Mouse (Mus musculus) layer of hippocampus, postnatal 14 days (tissue): Measurements from ENCODE around the gene Kiz. TPM values are rescaled to one million over a fixed set of nuclear protein-coding genes. Genes with fewer than 3 reads are reported as not detected.

Experiments used
- DNase-seq, 2 experiments: peaks; one replicate each; pipeline ENCODE4 v3.0.0; 2021 to 2022; ENCODE audit warnings: low spot score in 2 of 2, mixed read lengths in 1 of 2
- total RNA-seq, 2 experiments: library from RNA; stranded (reverse); gene quantifications; 2 replicates each; pipeline ENCODE4 v1.2.3; 2021

Kiz gene
- total RNA-seq, 2 experiments from 2014 or later = 15.7 to 16.6 TPM

DNA sequence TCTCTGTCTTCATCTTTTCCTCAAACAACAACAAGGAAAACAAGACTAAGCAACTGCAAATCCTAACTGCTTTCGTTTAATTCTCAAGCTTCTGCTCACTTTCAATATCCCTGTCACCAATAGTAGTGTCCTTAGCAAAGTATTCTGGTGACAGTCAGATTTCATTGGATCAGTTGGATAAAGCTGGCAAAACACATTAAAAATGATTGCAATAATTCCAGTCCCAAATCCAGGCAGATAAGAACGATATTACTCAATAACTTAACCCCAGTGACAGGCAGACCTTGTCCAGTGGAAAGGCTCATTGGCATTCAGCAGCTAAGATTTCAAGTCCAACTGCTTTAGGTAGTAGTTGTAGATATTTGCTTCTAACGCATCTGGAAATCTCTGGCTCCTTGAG is 119.4 kb downstream of the Kiz start:
- no peak for DNase-seq

DNA sequence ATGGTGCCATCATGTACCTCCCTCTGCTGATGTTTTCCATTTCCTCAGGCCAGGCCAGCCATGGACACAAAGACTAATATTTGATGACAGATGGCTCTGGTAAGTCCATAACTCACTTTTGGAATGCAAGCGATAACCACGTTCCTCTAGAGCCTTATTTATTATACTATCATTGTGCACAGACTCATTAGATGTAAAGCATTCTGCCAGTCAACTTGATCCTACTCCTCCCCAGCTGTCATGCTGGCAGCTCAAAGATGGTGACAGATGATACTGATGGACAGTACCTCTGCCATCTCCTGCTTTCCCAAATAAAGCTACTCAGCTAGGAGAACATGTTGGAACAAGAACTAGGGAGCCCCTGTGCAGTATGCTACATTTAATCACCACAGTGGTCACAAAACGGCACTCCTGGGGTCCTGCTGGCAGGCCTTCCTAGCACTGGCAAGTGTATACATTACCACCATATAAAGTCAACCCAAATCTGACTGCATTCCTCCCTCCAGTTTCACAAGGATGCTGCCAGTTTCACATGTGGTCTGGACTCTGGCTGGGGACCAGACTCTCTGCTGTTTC is 119.9 kb downstream of the Kiz start:
- peak; percentile 22 to 42 for DNase-seq

DNA sequence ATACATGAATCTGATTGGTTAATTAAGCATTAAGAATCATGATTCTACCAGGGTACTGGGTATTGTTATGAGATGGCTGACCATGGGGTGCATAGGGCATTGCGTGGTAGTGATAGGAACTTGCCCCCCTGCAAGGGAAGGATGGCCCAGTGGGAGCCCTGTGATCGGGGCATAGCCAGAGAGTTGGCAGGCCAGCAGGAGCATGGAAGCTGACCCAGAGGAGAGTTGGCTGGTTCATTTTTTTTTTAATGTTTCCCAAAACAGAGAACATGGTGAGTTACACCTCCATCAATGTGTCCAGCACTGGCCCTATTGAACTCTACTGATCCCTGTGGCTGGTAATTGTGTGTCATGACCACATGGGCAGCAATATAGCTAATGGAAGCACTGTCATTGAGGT is 127.1 kb downstream of the Kiz start:
- DNase-seq = no peak

DNA sequence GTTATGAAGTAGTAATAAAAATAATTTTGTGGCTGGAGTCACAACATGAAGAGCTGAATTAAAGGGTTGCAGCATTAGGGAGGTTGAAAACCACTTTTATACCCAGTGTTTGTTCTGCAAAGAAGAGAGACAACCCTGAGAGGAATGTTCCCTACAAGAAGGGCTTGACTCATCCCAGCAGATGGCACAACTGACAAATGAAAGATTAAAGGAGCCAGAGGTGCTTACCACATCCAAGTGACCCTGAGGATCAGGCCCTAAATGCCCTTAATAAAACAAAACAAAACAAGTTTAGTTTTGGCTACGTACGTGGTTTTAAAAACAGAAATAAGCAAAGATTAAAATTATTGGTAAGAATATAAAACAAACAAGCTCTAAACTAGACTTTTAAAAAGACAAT is 129.2 kb downstream of the Kiz start:
- no peak for DNase-seq

DNA sequence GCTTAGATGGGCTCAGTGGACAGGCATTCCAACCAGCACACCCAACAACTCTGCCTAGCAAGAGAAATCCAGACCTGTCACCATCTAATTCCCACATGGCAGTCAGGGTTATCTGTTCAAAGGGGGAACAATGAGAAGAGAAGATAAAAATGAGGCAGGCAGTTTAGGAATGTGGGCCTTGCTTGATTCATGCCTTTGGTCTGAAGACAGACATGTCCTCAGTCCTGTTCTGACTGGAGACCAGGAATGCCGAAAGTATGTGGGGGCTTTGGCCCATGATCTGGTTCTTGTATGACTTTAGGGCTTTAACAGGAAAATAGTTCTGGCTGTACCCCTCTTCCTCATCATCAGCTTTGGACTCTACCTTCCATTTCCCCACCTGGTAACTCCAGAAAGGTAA is 130.1 kb downstream of the Kiz start:
- DNase-seq = no peak

DNA sequence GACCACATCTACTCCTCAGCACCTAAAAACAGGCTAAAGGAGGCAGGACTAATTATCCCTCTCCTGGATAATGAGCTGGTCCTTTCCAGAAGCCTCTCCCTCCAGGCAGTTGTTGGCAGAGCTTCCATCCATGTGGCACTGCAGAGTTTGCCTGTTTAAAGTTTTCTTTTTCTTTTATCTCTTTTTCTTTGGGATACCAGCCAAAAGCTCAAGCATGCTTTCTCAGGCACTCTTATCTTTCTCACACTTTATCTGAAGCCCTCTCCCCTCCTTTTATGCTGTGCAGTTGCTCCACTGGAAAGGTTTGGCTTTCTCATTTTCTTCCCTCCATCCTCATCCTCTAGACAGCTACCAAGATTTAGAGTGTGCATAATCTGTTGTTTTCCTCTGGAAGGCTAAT is 130.8 kb downstream of the Kiz start:
- DNase-seq = no peak

DNA sequence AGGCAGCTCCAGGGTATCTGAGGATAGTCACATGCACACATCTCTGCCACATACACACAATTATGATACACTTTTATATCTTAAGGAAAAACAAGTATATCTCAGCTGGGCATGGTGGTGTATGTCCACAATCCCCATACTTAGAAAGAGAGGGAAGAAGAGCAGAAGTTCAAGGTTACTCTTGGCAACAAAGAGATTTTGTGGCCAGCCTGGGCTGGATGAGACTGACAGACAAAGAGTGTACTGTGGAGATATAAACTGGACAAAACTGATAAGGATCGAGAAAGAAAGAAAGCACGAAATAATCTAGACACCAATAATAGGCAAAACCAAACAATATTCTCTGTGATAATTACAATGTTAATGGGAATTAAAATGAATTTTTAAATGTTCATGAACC is 151.6 kb downstream of the Kiz start:
- no peak for DNase-seq

DNA sequence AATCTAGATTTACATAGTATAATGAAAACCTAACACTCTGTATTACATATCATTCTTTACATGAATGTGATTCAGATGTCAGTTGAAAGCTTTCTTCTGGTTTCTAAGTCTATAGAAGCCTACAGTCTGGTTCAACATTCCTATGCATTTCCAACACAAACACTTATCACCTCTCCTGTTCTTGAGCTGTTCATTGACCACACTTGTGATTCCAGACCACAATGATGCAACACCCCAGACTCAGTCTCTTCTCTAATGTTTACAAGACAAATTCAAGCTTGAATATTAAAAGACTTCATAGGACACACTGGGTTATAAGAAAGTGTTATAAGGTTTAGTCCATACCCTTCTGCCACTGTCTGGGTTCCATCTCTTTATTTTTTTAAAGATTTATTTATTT is 153.4 kb downstream of the Kiz start:
- DNase-seq = no peak

DNA sequence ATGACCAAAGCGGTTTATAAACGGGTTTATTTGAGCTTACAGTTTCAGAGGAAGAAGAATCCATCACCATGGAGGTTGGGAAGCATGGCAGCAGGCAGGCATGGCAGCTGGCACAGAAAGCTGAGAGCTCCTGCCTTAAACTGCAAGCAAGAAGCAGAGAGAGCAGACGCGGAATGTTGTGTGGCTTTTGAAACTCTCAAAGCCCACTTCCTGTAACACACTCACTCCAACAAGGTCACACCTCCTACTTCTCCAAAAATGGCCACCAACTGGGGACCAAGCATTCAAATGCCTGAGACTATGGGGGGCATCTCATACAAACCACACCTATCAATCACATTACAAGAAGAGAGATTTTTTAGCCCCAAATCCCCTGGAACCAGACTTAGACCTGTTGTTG is 154.5 kb downstream of the Kiz start:
- no peak for DNase-seq

DNA sequence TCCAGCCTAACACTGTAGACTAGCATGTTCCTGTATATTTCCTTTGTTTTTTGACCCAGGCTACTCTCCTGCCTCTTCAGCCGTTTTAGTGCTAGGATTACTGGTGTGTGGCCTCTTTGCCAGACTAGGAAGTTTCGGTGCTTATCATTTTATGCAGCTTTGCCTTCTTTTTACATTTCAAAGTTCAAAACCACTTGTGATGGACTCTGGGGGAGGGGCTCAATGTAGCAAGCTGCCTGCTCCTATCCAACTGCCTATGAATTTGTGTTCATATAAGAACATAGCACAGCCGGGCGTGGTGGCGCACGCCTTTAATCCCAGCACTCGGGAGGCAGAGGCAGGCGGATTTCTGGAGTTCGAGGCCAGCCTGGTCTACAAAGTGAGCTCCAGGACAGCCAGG is 155.3 kb downstream of the Kiz start:
- DNase-seq = no peak

DNA sequence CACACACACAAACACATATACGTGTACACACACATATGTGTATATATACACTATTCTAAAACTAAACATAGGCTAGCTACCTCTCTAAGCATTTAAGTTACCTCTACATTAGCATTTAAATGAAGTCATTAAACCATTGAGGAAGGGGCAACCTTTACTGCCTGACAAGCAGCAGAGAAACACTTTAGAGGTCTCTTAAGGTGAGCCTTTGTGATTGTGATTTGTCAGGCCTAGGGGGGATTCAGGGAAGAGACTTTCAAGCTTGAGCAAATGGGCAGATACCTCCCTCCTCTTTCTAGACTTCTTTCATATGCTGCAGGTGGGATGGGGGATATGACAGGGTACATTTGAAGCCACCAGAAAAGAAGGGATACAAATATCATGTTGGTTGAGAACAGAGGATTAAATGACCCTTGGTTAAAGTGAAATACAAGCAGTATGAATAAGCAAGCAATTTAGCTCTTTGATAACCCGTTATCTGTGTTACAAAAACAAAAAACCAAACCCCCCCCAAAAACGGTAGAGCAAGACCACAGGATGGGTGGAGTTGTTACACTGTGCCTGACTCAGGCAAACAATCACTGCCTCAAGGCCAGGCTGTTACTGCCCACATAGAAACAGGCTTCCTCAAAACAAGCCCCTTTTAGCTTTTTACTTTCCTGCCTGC is 155.9 kb downstream of the Kiz start:
- DNase-seq = no peak

DNA sequence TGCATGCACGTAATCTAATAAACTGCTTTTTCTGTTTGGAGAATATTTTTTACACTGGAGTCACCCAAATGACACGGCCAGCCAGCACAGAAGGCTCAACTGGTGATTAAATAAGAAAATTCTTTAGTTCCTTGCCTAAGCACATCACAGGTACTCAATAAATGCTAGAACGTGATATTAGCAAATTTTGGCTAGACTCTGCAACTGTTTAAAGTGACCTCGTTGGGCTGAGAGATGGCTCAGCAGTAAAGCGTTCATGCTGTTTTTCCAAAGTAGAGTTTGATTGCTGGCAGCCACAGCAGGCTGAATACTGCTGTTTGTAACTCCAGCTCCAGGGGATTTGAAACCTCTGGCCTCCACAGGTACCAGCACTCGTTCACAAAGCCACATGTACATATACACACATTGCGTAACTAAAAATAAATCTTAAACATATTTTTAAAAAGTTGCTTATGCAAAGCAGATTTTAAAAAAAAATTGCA is 156.5 kb downstream of the Kiz start:
- DNase-seq = peak in 1 of 2 experiments; percentile 6

DNA sequence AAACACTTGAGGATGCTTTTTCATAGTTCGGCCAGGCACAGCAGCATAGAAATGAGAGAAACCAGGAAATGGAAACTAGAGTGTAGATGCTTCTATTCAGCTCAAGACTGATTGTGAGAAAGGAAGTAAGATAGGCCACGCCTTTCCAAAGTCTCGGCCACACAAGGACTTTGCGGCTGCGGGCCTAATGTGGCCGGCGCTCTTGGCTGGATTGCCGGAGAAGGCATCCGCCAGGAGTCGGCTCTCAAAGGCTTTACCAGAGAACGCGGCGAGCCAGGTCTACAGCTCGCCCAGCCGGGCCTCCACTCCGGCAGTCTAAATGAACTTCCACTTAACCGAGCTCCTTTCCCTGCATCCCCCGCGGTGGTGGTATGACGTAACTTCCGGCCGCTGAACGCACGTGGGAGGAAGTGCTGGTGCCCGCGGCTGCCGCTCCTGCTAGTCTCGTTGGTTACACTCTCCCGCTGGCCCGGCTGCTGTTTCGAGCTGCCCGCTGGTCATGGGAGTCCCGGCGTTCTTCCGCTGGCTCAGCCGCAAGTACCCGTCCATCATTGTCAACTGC is 157.0 kb downstream of the Kiz start, which contains the start of gene Xrn2:
Xrn2 (plus strand) TSS at position 374 of the 562 bp plus-strand sequence.
- DNase-seq = peak; percentile 97 to 98

DNA sequence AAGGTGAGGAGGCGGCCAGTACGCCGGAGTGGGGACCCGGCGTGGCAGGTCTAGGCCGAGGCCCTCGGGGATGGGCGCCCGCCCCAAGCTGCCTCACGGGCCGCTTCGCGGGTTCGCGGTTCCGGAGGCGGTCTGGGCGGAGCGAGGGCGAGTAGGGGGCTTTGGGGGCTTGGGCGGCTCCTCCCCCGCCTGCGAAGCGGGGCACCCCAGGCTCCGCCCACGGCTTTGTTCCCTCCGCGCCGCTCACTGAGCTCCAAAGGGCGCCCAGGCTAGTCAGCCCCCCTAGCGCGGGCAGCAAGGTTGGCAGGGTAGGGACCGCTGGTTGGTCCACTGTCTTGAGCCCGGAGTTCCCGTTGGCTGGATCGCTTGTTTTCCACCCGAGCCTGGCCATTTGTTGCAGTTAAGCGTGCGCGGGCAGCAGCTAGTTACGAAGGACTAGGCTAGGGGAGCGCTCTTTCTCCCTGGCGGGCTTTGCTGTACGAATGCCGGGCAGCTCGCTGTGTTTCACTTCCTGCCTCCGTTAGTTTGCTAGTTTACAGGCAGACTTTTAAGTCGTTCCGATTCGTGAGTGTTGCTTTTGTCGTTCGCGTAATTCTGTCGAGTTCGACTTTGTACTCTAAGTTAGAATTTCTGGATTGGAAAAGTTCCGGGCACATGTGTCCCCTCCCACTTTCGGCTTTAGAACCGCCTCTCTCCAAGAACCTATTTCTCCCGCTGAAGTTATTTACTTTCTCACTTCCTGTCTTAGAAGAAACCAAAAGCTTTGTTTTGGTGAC is 157.7 kb downstream of the Kiz start:
- peak in 1 of 2 experiments; percentile 77 for DNase-seq

DNA sequence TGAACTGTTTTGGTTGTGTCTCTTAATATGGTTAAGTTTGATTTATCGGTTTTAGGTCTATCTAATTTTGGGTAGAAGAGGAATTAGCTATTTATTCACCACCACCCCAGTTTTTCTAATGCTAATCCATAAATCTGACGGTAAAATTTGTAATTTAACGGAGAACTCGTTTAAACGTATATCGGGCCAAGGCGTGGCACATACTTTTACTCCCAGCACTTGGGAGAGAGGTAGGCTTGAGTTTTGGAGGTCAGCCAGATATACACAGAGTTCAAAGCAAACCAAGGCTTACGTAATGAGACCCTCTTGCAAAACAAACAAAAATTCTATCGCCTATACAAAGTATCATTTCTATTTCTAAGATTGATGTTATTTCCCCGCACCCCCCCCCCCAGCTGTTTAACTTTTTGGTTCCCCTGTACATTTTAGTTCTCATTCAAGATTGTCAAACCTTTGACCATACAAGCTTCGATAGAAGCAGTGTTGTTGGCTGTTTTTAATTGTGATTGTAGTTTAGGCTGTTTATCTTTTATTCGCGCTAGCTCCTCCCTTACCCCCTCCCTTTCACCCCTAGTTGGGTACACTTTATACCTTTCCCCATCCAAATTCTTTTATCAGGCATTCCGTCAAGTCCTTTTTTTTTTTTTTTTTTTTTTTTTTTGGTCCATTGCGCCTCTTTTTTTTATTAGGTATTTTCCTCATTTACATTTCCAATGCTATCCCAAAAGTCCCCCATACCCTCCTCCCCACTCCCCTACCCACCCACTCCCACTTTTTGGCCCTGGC is 158.6 kb downstream of the Kiz start:
- no peak for DNase-seq

Other genes starting within 250 kb of the Kiz start
- gene Xrn2, start 157.1 kb downstream of the Kiz start, total RNA-seq = 10 to 100 TPM; 51.9 to 52.7 TPM
- not detected for gene Nkx2-4, start 229.6 kb downstream of the Kiz start, total RNA-seq